Mouse (Mus musculus): ENCODE data around the gene Tatdn3.

DNA sequence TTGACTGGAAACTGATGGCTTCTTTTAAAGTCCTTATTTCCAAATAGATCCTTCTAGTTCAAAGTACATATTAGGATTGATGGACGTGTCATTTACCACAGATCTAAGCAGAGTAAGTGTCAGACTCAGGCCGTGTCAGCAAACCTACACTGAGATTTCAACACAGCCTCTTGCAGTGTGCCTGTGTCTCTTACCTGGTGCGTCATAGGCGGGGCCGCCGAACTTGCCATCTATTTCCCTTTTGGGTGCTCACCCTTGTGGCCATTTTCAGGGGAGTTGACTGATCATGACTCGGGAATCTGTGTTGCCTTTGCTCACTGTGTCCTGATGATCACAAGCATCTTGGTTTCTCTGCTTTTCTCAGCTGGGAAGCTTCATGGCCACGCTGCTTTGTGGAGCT lies 20.5 kb upstream of the Tatdn3 start:
- TF ChIP-seq POLR2A (IDR thresholded peaks at IDR 0.05; ENCODE audit: borderline replicate concordance, extremely low read depth, insufficient read depth, insufficient read length, poor library complexity, severe bottlenecking): no peak
- no peak for TF ChIP-seq CTCF (IDR thresholded peaks at IDR 0.05; ENCODE audit: borderline replicate concordance, extremely low read depth, insufficient read depth, insufficient read length)

Measured in brain, embryonic 14.5 days (tissue).